Mouse (Mus musculus): ENCODE measurements at regions not wholly inside any gene's neighbourhood (a gene's known extent, or its start where the extent isn't known, plus 50 kb on each side); places are given as distances from the start of the nearest gene placed in this dataset.

DNA sequence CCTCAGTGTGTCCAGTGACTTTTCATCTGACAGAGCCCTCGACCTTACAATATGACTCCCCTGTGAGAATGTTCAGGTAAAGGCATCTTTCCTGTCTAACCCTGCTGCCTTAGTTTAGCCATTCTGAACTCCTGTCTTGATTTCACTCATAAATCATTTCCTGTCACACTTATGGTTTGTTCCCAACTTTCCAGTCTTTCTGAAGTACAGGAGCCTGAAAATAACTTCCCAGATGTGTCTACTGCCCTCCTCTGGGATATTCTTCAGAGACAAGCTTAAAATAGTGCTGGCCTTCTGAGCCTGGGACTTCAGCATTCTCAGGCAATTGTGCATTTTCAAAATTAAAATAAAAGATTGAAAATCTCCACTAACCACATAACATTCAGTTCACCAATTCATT, 204.1 kb downstream of the Car2 start:
- no peaks in the 10 kb centered on the region for H3K27me3 ChIP-seq
- 64% methylated on average over 1 of the region's 1 CpGs for WGBS

DNA sequence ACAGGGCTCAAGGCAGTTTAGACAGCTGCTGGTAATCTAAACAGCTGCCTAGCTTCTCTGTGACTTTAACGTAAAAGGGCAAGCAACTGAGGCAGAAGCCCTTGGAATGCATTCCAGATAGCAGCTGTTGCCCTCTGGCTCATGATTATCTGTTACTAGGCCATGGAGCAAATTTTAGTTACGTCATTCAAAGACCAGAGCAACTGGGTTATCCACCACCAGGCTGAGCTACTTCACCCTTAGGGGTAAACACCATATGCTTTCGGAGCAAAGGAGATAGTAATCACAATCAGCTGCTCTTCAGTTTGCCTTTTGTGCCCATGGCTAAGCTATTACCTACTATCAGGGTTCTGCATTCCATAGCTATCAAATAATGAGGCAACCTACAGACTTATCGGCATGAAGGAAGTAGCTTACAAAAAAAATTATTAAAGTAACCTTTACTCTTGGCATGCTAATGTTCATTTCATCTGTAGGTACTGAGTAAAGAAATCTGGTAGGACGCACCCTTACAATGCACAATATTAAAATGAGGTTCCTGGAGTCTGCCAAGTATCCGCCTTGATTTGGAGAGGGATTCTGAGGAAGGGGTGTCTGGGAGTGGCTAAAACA, 212.2 kb downstream of the Car2 start:
- 59% methylated on average over 6 of the region's 6 CpGs for WGBS
- Histone ChIP-seq H3K27ac (peak overlapping the region; percentile 41; the same call in 1 of the 2 replicates), H3K9me3 (no peaks in the 10 kb centered on the region), H3K27me3 (no peaks in the 10 kb centered on the region), H3K4me3 (no peak overlapping the region), H3K9ac (no peak overlapping the region), H3K4me2 (no peak overlapping the region), H3K36me3 (no peaks in the 10 kb centered on the region), H3K4me1 (peaks cover 11% of the 10 kb centered on the region; the same call in 1 of the 2 replicates)
- ATAC-seq (ENCODE audit: borderline replicate concordance, extremely low read depth, low FRiP score, low TSS enrichment): no peak

More for the DNA sequence above, 204.1 kb downstream of the Car2 start:
- no peaks in the 10 kb centered on the region for H3K36me3 ChIP-seq
- H3K27ac ChIP-seq: no peak overlapping the region
- no peak overlapping the region for H3K4me2 ChIP-seq
- ATAC-seq (ENCODE audit: borderline replicate concordance, extremely low read depth, low FRiP score, low TSS enrichment): no peak
- H3K9ac ChIP-seq: no peak overlapping the region
- H3K4me3 ChIP-seq: no peak overlapping the region
- H3K4me1 ChIP-seq: peaks cover 8% of the 10 kb centered on the region; the same call in 1 of the 2 replicates
- H3K9me3 ChIP-seq: no peaks in the 10 kb centered on the region

DNA sequence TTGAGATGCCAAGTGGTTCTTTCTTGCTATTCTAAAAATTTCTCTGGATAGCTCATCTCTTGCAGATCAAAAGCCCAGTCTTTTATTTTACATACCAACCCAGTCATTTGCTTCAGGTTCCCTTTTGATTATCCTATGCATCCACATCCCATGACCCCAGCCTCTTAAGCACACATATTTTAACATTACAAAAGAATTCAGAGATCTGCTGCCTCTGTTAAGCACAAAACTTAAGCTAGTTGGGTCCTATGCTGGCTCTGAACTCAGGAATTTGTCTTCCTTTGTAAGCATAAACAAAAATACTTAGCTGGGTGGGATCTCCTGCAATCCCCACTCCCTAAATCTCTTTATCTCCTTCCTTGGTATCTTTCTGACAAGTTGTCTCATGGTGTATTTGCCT, 212.9 kb downstream of the Car2 start:
- ATAC-seq (ENCODE audit: borderline replicate concordance, extremely low read depth, low FRiP score, low TSS enrichment): no peak
- Histone ChIP-seq H3K4me2 (no peak overlapping the region), H3K27ac (no peak overlapping the region), H3K27me3 (no peaks in the 10 kb centered on the region), H3K9me3 (no peaks in the 10 kb centered on the region), H3K36me3 (no peaks in the 10 kb centered on the region), H3K4me3 (no peak overlapping the region), H3K9ac (no peak overlapping the region), H3K4me1 (peaks cover 9% of the 10 kb centered on the region; the same call in 1 of the 2 replicates)

DNA sequence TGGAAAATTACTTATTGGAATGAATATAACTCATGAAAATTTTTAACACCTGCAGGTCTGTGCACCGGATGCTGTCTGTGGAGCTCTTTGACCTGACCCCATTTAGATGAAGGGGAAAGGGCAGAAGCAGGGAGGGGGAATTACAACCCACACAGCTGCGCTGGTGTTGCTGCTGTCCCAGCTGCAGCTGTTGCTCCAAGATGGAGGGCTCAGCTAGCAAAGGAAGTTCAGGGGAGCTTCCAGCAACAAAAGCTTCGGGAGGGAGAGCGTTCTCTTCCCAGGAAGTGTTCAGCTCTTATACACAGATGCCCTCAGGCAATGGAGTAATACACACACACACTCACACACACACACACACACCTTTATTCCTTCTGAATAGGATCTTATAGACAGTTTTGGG, 219.6 kb downstream of the Car2 start:
- Histone ChIP-seq H3K27me3 (no peaks in the 10 kb centered on the region), H3K9ac (no peak overlapping the region), H3K9me3 (no peaks in the 10 kb centered on the region), H3K4me1 (peaks cover 4% of the 10 kb centered on the region; the same call in 1 of the 2 replicates), H3K27ac (no peak overlapping the region), H3K4me2 (no peak overlapping the region), H3K4me3 (no peak overlapping the region), H3K36me3 (no peaks in the 10 kb centered on the region)
- 49% methylated on average over 4 of the region's 4 CpGs for WGBS
- ATAC-seq (ENCODE audit: borderline replicate concordance, extremely low read depth, low FRiP score, low TSS enrichment): no peak

DNA sequence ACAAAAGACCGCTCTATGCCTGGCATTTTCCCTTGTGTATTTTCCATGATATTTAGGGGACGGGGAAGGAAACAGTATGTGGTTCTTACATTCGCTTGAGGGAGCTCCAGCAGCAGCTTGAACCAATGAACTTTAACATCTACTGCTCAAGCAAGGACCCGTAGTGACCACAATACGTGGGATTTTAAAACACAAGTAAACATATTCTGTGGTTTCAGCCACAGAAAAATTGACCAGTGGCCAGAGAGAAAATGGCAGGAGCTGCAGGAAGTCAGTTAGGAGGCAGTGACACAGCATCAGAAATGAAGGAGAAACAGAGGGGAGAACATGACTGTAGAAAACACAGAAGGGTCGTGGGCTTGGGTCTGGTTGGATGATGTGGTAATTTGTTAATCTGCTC, 220.2 kb downstream of the Car2 start:
- Histone ChIP-seq H3K9me3 (no peaks in the 10 kb centered on the region), H3K9ac (no peak overlapping the region), H3K4me3 (no peak overlapping the region), H3K27ac (no peak overlapping the region), H3K4me2 (no peak overlapping the region), H3K4me1 (peaks cover 4% of the 10 kb centered on the region; the same call in 1 of the 2 replicates), H3K27me3 (no peaks in the 10 kb centered on the region), H3K36me3 (no peaks in the 10 kb centered on the region)
- no peak for ATAC-seq (ENCODE audit: borderline replicate concordance, extremely low read depth, low FRiP score, low TSS enrichment)
- 81% methylated on average over 6 of the region's 6 CpGs for WGBS

DNA sequence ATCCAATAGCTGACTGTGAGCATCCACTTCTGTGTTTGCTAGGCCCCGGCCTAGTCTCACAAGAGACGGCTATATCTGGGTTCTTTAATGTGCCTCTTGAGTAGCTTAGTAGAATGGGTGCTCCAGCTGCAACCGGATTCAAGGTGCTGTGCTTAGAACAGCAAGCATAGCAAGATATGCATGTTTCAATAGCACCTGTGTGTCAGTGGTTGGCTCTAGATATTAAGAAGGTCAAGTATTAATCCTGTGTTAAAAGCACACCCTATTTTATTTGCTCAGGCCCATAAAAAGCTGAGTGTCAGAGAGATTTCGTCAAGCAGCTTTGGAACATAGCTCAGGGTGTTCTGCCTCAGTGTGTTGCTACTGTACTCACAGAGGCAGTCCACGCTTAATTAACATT, 221.2 kb downstream of the Car2 start:
- no peak overlapping the region for H3K27ac ChIP-seq
- H3K4me3 ChIP-seq: no peak overlapping the region
- H3K4me2 ChIP-seq: no peak overlapping the region
- peaks cover 8% of the 10 kb centered on the region for H3K4me1 ChIP-seq
- H3K9ac ChIP-seq: no peak overlapping the region
- 69% methylated on average over 5 of the region's 5 CpGs for WGBS
- no peaks in the 10 kb centered on the region for H3K36me3 ChIP-seq
- H3K27me3 ChIP-seq: no peaks in the 10 kb centered on the region
- no peaks in the 10 kb centered on the region for H3K9me3 ChIP-seq
- no peak for ATAC-seq (ENCODE audit: borderline replicate concordance, extremely low read depth, low FRiP score, low TSS enrichment)

DNA sequence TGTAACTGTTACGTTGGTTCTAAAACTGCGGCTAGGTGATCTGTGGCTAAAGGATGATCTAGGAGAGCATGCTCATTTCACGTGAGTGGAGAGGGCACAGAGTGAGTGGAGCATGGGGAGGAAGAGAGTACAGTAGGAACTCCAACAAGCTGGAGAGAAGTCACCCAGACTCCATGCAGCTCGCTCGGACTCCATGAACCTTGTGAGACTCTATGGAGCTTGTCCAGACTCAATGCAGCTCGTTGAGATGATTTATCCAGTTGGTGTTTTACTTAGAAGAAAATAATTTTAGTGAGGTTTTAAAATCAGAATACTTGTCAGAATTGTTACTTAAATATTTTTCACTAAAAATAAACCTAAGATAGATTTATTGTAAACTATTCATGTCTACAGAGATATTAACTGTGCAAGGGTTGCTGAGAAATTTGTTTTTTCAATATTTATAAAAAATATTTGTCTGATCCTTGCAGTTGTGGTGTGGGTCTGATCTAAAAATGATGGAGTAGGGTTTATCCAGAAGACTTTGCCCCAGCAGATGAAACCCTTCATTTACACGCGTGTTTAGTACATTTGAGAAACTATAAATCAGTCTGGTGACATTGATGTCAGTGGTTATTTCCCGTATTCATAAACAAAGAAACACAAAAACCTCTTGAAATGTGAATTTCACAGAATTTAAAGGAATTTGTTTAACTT, 222.3 kb downstream of the Car2 start:
- Histone ChIP-seq H3K4me3 (no peak overlapping the region), H3K4me1 (peaks cover 18% of the 10 kb centered on the region), H3K4me2 (no peak overlapping the region), H3K9me3 (no peaks in the 10 kb centered on the region), H3K36me3 (no peaks in the 10 kb centered on the region), H3K27me3 (no peaks in the 10 kb centered on the region), H3K9ac (no peak overlapping the region), H3K27ac (0 out of 2 replicates have a peak overlapping the region, but pooled peaks have one; percentile 20)
- WGBS: 55% methylated on average over 9 of the region's 9 CpGs
- ATAC-seq (ENCODE audit: borderline replicate concordance, extremely low read depth, low FRiP score, low TSS enrichment): peak; percentile 76; the same call in 1 of the 2 replicates

DNA sequence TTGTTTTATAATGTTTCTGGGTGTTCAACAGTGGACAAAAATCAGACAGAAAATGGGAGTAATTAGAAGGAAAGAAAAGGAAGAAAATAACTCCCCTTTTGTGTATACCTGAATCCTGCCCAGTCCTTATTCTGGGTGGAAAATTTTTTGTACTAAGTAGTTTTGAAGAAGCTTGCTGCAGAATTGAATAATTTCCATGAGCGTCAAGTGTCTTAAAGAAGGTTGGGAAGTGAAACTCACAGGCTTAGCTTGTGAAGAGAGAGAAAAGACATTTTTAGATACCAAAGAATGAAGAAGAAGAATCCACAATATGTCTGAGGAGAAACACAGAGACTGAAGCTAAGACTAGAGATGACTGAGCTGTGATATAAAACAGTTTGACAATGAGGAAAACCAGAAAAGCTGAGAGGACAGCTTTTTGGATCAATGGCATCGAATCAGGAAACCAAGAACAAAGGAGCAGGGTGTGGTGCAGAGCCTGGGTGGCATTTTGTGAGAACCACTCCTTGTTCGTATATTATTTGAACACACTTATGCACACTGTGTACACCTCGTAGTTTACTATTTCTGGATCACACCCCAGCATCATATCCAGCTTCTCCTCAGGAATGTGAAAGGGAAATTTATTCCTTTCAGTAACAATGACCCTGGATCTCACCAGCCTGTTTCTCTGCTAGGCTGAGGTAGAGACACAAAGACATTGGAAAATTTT, 221.9 kb downstream of the Gm9733 start:
- Histone ChIP-seq H3K4me1 (peaks cover 18% of the 10 kb centered on the region), H3K4me3 (no peak overlapping the region), H3K9me3 (no peaks in the 10 kb centered on the region), H3K4me2 (no peak overlapping the region), H3K36me3 (no peaks in the 10 kb centered on the region), H3K27me3 (no peaks in the 10 kb centered on the region), H3K27ac (no peak overlapping the region), H3K9ac (no peak overlapping the region)
- no peak for ATAC-seq (ENCODE audit: borderline replicate concordance, extremely low read depth, low FRiP score, low TSS enrichment)
- WGBS: 67% methylated on average over 4 of the region's 4 CpGs

DNA sequence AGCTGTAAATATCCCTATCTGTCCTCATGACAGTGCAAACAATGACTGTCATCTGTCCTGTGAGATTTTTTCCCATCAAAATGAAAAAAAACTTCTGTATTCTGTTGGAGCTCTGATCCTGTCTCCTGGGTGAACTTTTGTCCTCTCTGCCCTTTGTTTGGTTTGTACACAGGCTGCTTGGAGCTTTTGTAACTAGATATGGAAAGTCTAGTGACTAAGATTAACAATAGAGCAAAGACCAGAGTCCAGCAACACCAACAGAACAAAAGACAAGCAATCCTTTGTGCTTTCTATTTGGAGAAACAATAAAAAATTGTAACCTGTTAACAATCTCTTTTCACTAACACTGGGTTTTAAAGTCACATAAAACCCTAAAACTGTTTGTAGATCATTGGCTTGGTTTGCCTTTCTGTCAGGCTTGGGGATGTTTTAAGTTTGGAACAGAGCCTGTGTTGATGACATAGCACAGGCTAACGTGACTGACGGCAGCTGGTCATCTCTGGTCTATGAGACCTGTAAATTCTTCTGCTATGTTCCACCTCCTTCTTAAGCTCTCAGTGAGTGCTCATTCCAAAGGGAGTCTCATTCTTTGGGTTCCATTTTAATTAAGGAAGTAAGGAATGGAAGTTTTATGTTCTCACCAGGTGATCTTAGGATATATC, 219.8 kb downstream of the Gm9733 start:
- peaks cover 18% of the 10 kb centered on the region for H3K4me1 ChIP-seq
- no peak overlapping the region for H3K9ac ChIP-seq
- ATAC-seq (ENCODE audit: borderline replicate concordance, extremely low read depth, low FRiP score, low TSS enrichment): peak; percentile 78; the same call in 1 of the 2 replicates
- no peaks in the 10 kb centered on the region for H3K27me3 ChIP-seq
- no peaks in the 10 kb centered on the region for H3K9me3 ChIP-seq
- no peak overlapping the region for H3K4me2 ChIP-seq
- no peak overlapping the region for H3K4me3 ChIP-seq
- H3K27ac ChIP-seq: peak overlapping the region; percentile 16
- WGBS: 38% methylated on average over 2 of the region's 2 CpGs
- no peaks in the 10 kb centered on the region for H3K36me3 ChIP-seq

DNA sequence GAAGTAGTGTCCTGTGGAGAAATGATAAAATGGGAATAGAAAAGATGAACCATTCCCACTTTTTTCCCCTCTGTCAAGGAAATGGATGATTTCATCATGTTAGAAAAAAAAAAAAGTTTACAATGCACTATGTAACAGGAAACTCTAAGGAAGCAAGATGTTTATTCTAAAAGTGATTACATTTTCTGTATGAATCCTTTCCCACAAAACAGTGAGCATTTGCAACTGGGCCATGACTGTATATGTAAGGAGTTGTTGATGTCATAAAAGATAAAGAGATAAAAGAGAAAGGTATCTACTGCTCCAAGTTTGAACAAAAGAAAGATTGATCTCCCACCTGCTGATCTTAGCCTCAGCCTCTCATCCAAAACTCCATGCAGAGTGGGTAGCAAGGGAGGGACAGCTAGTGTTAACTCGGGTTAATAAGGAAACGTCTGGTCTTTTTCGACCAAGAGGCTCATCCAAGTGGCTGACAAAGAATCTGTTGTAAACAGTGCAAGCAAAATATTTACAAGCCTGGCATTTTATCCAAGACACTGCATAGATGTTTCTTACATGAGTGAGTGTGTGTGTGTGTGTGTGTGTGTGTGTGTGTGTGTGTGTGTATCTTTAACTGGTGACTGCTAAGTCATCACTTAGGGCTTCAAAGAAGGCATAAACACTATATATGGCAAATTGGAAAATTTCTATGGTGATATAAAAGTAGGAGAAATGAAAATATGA, 213.3 kb downstream of the Gm9733 start:
- Histone ChIP-seq H3K27me3 (no peaks in the 10 kb centered on the region), H3K4me2 (no peak overlapping the region), H3K4me1 (0 out of 2 replicates have a peak, but pooled peaks cover 7% of the 10 kb centered on the region), H3K36me3 (no peaks in the 10 kb centered on the region), H3K4me3 (no peak overlapping the region), H3K27ac (peak overlapping the region; percentile 78), H3K9me3 (no peaks in the 10 kb centered on the region), H3K9ac (no peak overlapping the region)
- 10% methylated on average over 3 of the region's 3 CpGs for WGBS
- peak; percentile 89; the same call in 1 of the 2 replicates for ATAC-seq (ENCODE audit: borderline replicate concordance, extremely low read depth, low FRiP score, low TSS enrichment)

DNA sequence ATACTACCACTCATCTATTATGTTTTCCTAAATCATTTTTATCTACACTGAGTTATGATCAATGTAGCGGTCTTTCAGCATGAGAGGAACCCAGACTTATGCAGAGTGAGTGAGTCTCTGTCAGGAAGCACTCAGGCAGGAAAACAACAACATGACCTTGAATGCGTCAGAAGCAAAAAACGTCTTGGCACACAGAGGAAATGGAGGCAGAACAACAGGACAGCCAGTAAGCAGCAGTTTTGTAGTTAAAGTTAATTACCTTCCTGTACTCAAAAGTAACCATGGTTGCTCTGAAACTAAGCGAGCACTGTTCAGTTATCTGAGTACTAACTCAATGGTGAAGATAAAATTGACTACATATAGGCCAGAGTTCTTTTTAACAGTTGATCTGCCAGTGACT, 205.4 kb downstream of the Gm9733 start:
- no peak for ATAC-seq (ENCODE audit: borderline replicate concordance, extremely low read depth, low FRiP score, low TSS enrichment)
- Histone ChIP-seq H3K27me3 (no peaks in the 10 kb centered on the region), H3K9me3 (no peaks in the 10 kb centered on the region), H3K9ac (no peak overlapping the region), H3K27ac (peak overlapping the region; percentile 62), H3K36me3 (no peaks in the 10 kb centered on the region), H3K4me2 (no peak overlapping the region), H3K4me3 (no peak overlapping the region), H3K4me1 (peaks cover 23% of the 10 kb centered on the region; the same call in 1 of the 2 replicates)
- WGBS: 39% methylated on average over 4 of the region's 4 CpGs

Measured in lung, embryonic 15.5 days (tissue).